Mouse (Mus musculus): ENCODE results near the gene Map2k3.

- TF ChIP-seq POLR2A (IDR thresholded peaks at IDR 0.05; ENCODE audit: borderline replicate concordance, insufficient read depth, low read length) (peak; percentile 92), CTCF (IDR thresholded peaks at IDR 0.05; ENCODE audit: borderline replicate concordance, insufficient read depth, low read depth, low read length) (no peak)
Observed at GRCm38 (mm10) chr11:60931869-60932481, at the start of gene Map2k3.
